Mouse (Mus musculus) MEL (cell line): Measurements from ENCODE around the gene Trp53rkb. TPM values are rescaled to one million over a fixed set of nuclear protein-coding genes. Genes with fewer than 3 reads are reported as not detected.

Source experiments
- DNase-seq: peaks from one replicate; pipeline ENCODE4 v3.0.0; 2011; ENCODE audit warnings: low read depth, low spot score
- H3K27ac ChIP-seq: 2 replicates; pipeline ENCODE4 v1.5.1; 2012; ENCODE audit warnings: low read depth, mild to moderate bottlenecking, control low read depth, low read length, moderate library complexity; ENCODE audit not compliant: control insufficient read depth
- H3K27me3 ChIP-seq, 2 experiments: fragments of 150-350 bp in 1 of 2; sonication (generic) in 1 of 2; 2 replicates each; pipeline ENCODE4 v1.6.1; 2012; ENCODE audit warnings: low read length in 2 of 2, mild to moderate bottlenecking in 2 of 2, improper control_type of control experiment in 1 of 2, moderate library complexity in 1 of 2; ENCODE audit not compliant: insufficient read depth in 2 of 2, control insufficient read depth in 1 of 2
- H3K36me3 ChIP-seq, 2 experiments: 2 replicates each; pipeline ENCODE4 v1.6.1; 2012 to 2014; ENCODE audit warnings: low read length in 2 of 2, improper control_type of control experiment in 1 of 2, inconsistent platforms in 1 of 2, mild to moderate bottlenecking in 1 of 2; ENCODE audit not compliant: insufficient read depth in 2 of 2, control insufficient read depth in 1 of 2
- H3K4me1 ChIP-seq, 2 experiments: fragments of 150-350 bp in 1 of 2; sonication (generic) in 1 of 2; 2 replicates each; pipeline ENCODE4 v1.6.1; 2012; ENCODE audit warnings: low read length in 2 of 2, improper control_type of control experiment in 1 of 2, mild to moderate bottlenecking in 1 of 2; ENCODE audit not compliant: insufficient read depth in 2 of 2, control insufficient read depth in 1 of 2
- H3K4me3 ChIP-seq, 2 experiments: fragments of 150-350 bp in 1 of 2; sonication (generic) in 1 of 2; 2 replicates each; pipeline ENCODE4 v1.5.1; 2012; ENCODE audit warnings: low read depth in 2 of 2, low read length in 2 of 2, mild to moderate bottlenecking in 2 of 2, moderate library complexity in 2 of 2, control low read depth in 1 of 2, improper control_type of control experiment in 1 of 2; ENCODE audit not compliant: control insufficient read depth in 1 of 2, insufficient read depth in 1 of 2
- H3K79me2 ChIP-seq: 2 replicates; pipeline ENCODE4 v1.6.1; 2012; ENCODE audit warnings: mild to moderate bottlenecking, low read length, moderate library complexity; ENCODE audit not compliant: control insufficient read depth, poor library complexity, insufficient read depth
- H3K9ac ChIP-seq: 2 replicates; pipeline ENCODE4 v1.6.1; 2012; ENCODE audit warnings: low read depth, mild to moderate bottlenecking, control low read depth, low read length, moderate library complexity; ENCODE audit not compliant: control insufficient read depth, poor library complexity, severe bottlenecking
- H3K9me3 ChIP-seq: fragments of 150-350 bp; sonication (generic); replicated peaks from 2 replicates; pipeline ENCODE4 v1.6.1; 2012; ENCODE audit warnings: mild to moderate bottlenecking, low read length, improper control_type of control experiment, moderate library complexity; ENCODE audit not compliant: insufficient read depth
- BHLHE40 ChIP-seq: IDR thresholded peaks from 2 replicates; pipeline ENCODE4 v1.6.1; 2012; ENCODE audit warnings: low read depth, mild to moderate bottlenecking, inconsistent platforms, low read length, improper control_type of control experiment, borderline replicate concordance
- CHD1 ChIP-seq: IDR thresholded peaks from 2 replicates; pipeline ENCODE4 v1.6.1; 2012; ENCODE audit warnings: low read depth, mild to moderate bottlenecking, inconsistent platforms, low read length, improper control_type of control experiment
- CHD2 ChIP-seq: IDR thresholded peaks from 2 replicates; pipeline ENCODE4 v1.6.1; 2011; ENCODE audit warnings: low read length, improper control_type of control experiment
- CTCF ChIP-seq, 3 experiments: IDR thresholded peaks in 2 of 3; conservative IDR thresholded peaks in 1 of 3; 2 replicates each; pipeline ENCODE4 v1.5.1; 2011 to 2012; ENCODE audit warnings: low read length in 3 of 3, low read depth in 2 of 3, mild to moderate bottlenecking in 2 of 3, improper control_type of control experiment in 1 of 3, inconsistent platforms in 1 of 3, mixed read lengths in 1 of 3, moderate library complexity in 1 of 3; ENCODE audit not compliant: control insufficient read depth in 1 of 3, insufficient read depth in 1 of 3, poor library complexity in 1 of 3, severe bottlenecking in 1 of 3
- E2F4 ChIP-seq: IDR thresholded peaks from 2 replicates; pipeline ENCODE4 v1.6.1; 2011; ENCODE audit warnings: low read depth, low read length, improper control_type of control experiment, borderline replicate concordance
- ELF1 ChIP-seq: IDR thresholded peaks from 2 replicates; pipeline ENCODE4 v1.6.1; 2014; ENCODE audit warnings: low read depth, mild to moderate bottlenecking, inconsistent platforms, low read length, improper control_type of control experiment, moderate library complexity
- ETS1 ChIP-seq: IDR thresholded peaks from 2 replicates; pipeline ENCODE4 v1.6.1; 2012; ENCODE audit warnings: low read depth, mild to moderate bottlenecking, inconsistent platforms, low read length, improper control_type of control experiment, moderate library complexity
- GABPA ChIP-seq: IDR thresholded peaks from 2 replicates; pipeline ENCODE4 v1.6.1; 2012; ENCODE audit warnings: low read depth, mild to moderate bottlenecking, inconsistent platforms, low read length, improper control_type of control experiment, moderate library complexity
- KAT2A ChIP-seq: conservative IDR thresholded peaks from 2 replicates; pipeline ENCODE4 v1.6.1; 2012; ENCODE audit warnings: low read depth, low read length, improper control_type of control experiment, inconsistent platforms
- MXI1 ChIP-seq: IDR thresholded peaks from 2 replicates; pipeline ENCODE4 v1.6.1; 2011; ENCODE audit warnings: mild to moderate bottlenecking, low read depth, low read length, improper control_type of control experiment
- MYC ChIP-seq: IDR thresholded peaks from 2 replicates; pipeline ENCODE4 v1.6.1; 2011; ENCODE audit warnings: low read depth, mild to moderate bottlenecking, low read length, improper control_type of control experiment, moderate library complexity
- POLR2A ChIP-seq, 2 experiments: IDR thresholded peaks; 2 replicates each; pipeline ENCODE4 v1.6.1; 2011 to 2012; ENCODE audit warnings: low read length in 2 of 2, mild to moderate bottlenecking in 2 of 2, control low read depth in 1 of 2, improper control_type of control experiment in 1 of 2, low read depth in 1 of 2, moderate library complexity in 1 of 2; ENCODE audit not compliant: control insufficient read depth in 1 of 2, insufficient read depth in 1 of 2, poor library complexity in 1 of 2
- POLR2AphosphoS2 ChIP-seq: IDR thresholded peaks from 2 replicates; pipeline ENCODE4 v1.6.1; 2011; ENCODE audit warnings: low read length, improper control_type of control experiment
- RAD21 ChIP-seq: IDR thresholded peaks from 2 replicates; pipeline ENCODE4 v1.6.1; 2011; ENCODE audit warnings: mild to moderate bottlenecking, low read depth, low read length, improper control_type of control experiment
- SIN3A ChIP-seq: IDR thresholded peaks from 2 replicates; pipeline ENCODE4 v1.6.1; 2012; ENCODE audit warnings: low read length, improper control_type of control experiment, inconsistent platforms
- SMC3 ChIP-seq: IDR thresholded peaks from 2 replicates; pipeline ENCODE4 v1.6.1; 2011; ENCODE audit warnings: low read depth, low read length, improper control_type of control experiment
- UBTF ChIP-seq: IDR thresholded peaks from 2 replicates; pipeline ENCODE4 v1.6.1; 2012; ENCODE audit warnings: low read depth, mild to moderate bottlenecking, inconsistent platforms, low read length, improper control_type of control experiment, moderate library complexity, borderline replicate concordance; ENCODE audit not compliant: insufficient read depth
- USF1 ChIP-seq: IDR thresholded peaks from 2 replicates; pipeline ENCODE4 v1.6.1; 2014; ENCODE audit warnings: low read depth, mild to moderate bottlenecking, inconsistent platforms, low read length, improper control_type of control experiment, moderate library complexity
- ZC3H11A ChIP-seq: IDR thresholded peaks from 2 replicates; pipeline ENCODE4 v1.6.1; 2012; ENCODE audit warnings: low read depth, mild to moderate bottlenecking, inconsistent platforms, low read length, improper control_type of control experiment
- ZKSCAN1 ChIP-seq: IDR thresholded peaks from 2 replicates; pipeline ENCODE4 v1.6.1; 2012; ENCODE audit warnings: low read depth, mild to moderate bottlenecking, inconsistent platforms, low read length, improper control_type of control experiment, moderate library complexity
- polyA plus RNA-seq, 2 experiments: library from polyadenylated mRNA; stranded (reverse) in 1 of 2; unstranded in 1 of 2; fragments of >175 nt in 1 of 2; fragments of >200 nt in 1 of 2; gene quantifications; 2 replicates each; pipeline versions ENCODE4 v1.2.1 to v1.2.4; 2012; ENCODE audit warnings: low replicate concordance in 2 of 2, low read depth in 1 of 2; ENCODE audit not compliant: insufficient read length in 2 of 2, insufficient read depth in 1 of 2, missing spikeins in 1 of 2
- total RNA-seq: library from RNA; depleted of rRNA; stranded (reverse); fragments of 300-350 nt; gene quantifications from 2 replicates; pipeline ENCODE4 v1.2.3, GENCODE M21; 2012

The Trp53rkb gene
- total and polyA plus RNA-seq, 3 experiments, result 6.8 to 8.9 TPM; not detected in 1

GRCm38 (mm10) chr2:166830350-166830749, 38.0 kb downstream of the Trp53rkb start:
- Histone ChIP-seq H3K27me3 (no peaks in the 10 kb centered on the region), H3K36me3 (peaks cover 0 to 5% of the 10 kb centered on the region in 2 experiments; a peak in 1 of 4 replicates), H3K4me1 (no peaks in the 10 kb centered on the region), H3K27ac (no peak overlapping the region), H3K79me2 (no peaks in the 10 kb centered on the region), H3K9me3 (no peaks in the 10 kb centered on the region), H3K9ac (no peak overlapping the region), H3K4me3 (no peak overlapping the region)
- no peak for DNase-seq
- TF ChIP-seq ETS1 (no peak), USF1 (no peak), GABPA (no peak)

- Histone ChIP-seq H3K79me2 (no peaks in the 10 kb centered on the region), H3K4me1 (no peaks in the 10 kb centered on the region), H3K4me3 (no peak overlapping the region), H3K27ac (no peak overlapping the region), H3K9me3 (no peaks in the 10 kb centered on the region), H3K27me3 (no peaks in the 10 kb centered on the region), H3K9ac (no peak overlapping the region), H3K36me3 (peaks cover 0 to 5% of the 10 kb centered on the region in 2 experiments; a peak in 1 of 4 replicates)
- DNase-seq, result no peak
- no peak for TF ChIP-seq ETS1
- no peak for TF ChIP-seq BHLHE40
- TF ChIP-seq RAD21, result no peak
- no peak for TF ChIP-seq E2F4
- TF ChIP-seq CHD2, result no peak
- no peak for TF ChIP-seq ZC3H11A
- TF ChIP-seq CTCF (IDR thresholded peaks at IDR 0.05 in 2 of 3, conservative IDR thresholded peaks at IDR 0.05 in 1 of 3; ENCODE audit: control insufficient read depth in 1 of 3, insufficient read depth in 1 of 3, low read depth in 2 of 3, low read length in 3 of 3, poor library complexity in 1 of 3, severe bottlenecking in 1 of 3), result no peak
Measured at GRCm38 (mm10) chr2:166834091-166834490, 41.8 kb downstream of the Trp53rkb start.

GRCm38 (mm10) chr2:166834796-166835195, 42.5 kb downstream of the Trp53rkb start:
- H3K27ac ChIP-seq, result no peak overlapping the region
- no peak for TF ChIP-seq MXI1
- no peak for TF ChIP-seq SMC3
- TF ChIP-seq CTCF (IDR thresholded peaks at IDR 0.05 in 2 of 3, conservative IDR thresholded peaks at IDR 0.05 in 1 of 3; ENCODE audit: control insufficient read depth in 1 of 3, insufficient read depth in 1 of 3, low read depth in 2 of 3, low read length in 3 of 3, poor library complexity in 1 of 3, severe bottlenecking in 1 of 3), result no peak
- TF ChIP-seq POLR2AphosphoS2, result no peak
- TF ChIP-seq ZC3H11A, result no peak
- no peak for TF ChIP-seq MYC
- TF ChIP-seq CHD2, result no peak
- no peak for TF ChIP-seq ELF1
- TF ChIP-seq GABPA, result no peak
- TF ChIP-seq SIN3A, result no peak
- no peak for TF ChIP-seq ZKSCAN1
- TF ChIP-seq CHD1, result no peak
- TF ChIP-seq POLR2A (IDR thresholded peaks at IDR 0.05; ENCODE audit: control insufficient read depth in 1 of 2, insufficient read depth in 1 of 2, low read depth in 1 of 2, low read length in 2 of 2, poor library complexity in 1 of 2), result no peak
- TF ChIP-seq BHLHE40, result no peak
- TF ChIP-seq UBTF, result no peak
- TF ChIP-seq KAT2A, result no peak
- H3K9ac ChIP-seq, result no peak overlapping the region
- H3K79me2 ChIP-seq, result no peaks in the 10 kb centered on the region
- peaks cover 0 to 5% of the 10 kb centered on the region in 2 experiments; a peak in 1 of 4 replicates for H3K36me3 ChIP-seq
- H3K4me1 ChIP-seq, result no peaks in the 10 kb centered on the region
- no peaks in the 10 kb centered on the region for H3K27me3 ChIP-seq
- DNase-seq, result no peak
- H3K9me3 ChIP-seq, result no peaks in the 10 kb centered on the region
- no peak overlapping the region for H3K4me3 ChIP-seq
